Mouse (Mus musculus) bone marrow macrophage, adult 2 months (primary cell): Measurements from ENCODE around the gene Sox8.

Source experiments
- CTCF ChIP-seq: IDR thresholded peaks from 2 replicates; pipeline ENCODE4 v1.5.1; 2012; ENCODE audit warnings: low read depth, mild to moderate bottlenecking, low read length, moderate library complexity
- POLR2A ChIP-seq: IDR thresholded peaks from 2 replicates; pipeline ENCODE4 v1.6.1; 2012; ENCODE audit warnings: mild to moderate bottlenecking, low read depth, low read length, borderline replicate concordance

GRCm38 (mm10) chr17:25570648-25571452 lies at the start of gene Sox8:
- TF ChIP-seq CTCF (no peak), POLR2A (no peak)
